Mouse (Mus musculus) heart, embryonic 15.5 days (tissue): Measurements from ENCODE around the gene Cdc42ep3. TPM values are rescaled to one million over a fixed set of nuclear protein-coding genes. Genes with fewer than 3 reads are reported as not detected.
A peak's percentile ranks its signal among the peaks of the same experiment; 100 is the strongest.

Experiments
- ATAC-seq: fragments of 200-750 bp; cut with Nextera tagmentation; replicated peaks from 2 replicates; pipeline ENCODE4 v1.8.0; 2017; ENCODE audit warnings: low read depth, moderate TSS enrichment; ENCODE audit not compliant: insufficient number of reproducible peaks, insufficient read depth, low FRiP score
- H3K27ac ChIP-seq: fragments of 300-500 bp; sonication (generic); 2 replicates; pipeline ENCODE4 v1.5.1; 2015; ENCODE audit warnings: mild to moderate bottlenecking, inconsistent platforms
- H3K27me3 ChIP-seq: fragments of 300-500 bp; sonication (generic); 2 replicates; pipeline ENCODE4 v1.6.1; 2015; ENCODE audit warnings: inconsistent platforms
- H3K36me3 ChIP-seq: fragments of 300-500 bp; sonication (generic); 2 replicates; pipeline ENCODE4 v1.6.1; 2015; ENCODE audit warnings: mild to moderate bottlenecking, inconsistent platforms
- H3K4me1 ChIP-seq: fragments of 300-500 bp; sonication (generic); replicated peaks from 2 replicates; pipeline ENCODE4 v1.6.1; 2015; ENCODE audit warnings: inconsistent platforms
- H3K4me2 ChIP-seq: fragments of 300-500 bp; sonication (generic); 2 replicates; pipeline ENCODE4 v1.6.1; 2015; ENCODE audit warnings: inconsistent platforms, mild to moderate bottlenecking, moderate library complexity
- H3K4me3 ChIP-seq: fragments of 300-500 bp; sonication (generic); 2 replicates; pipeline ENCODE4 v1.5.1; 2015; ENCODE audit warnings: mild to moderate bottlenecking, inconsistent platforms
- H3K9ac ChIP-seq: fragments of 300-500 bp; sonication (generic); 2 replicates; pipeline ENCODE4 v1.6.1; 2015; ENCODE audit warnings: mild to moderate bottlenecking, inconsistent platforms
- H3K9me3 ChIP-seq: fragments of 300-500 bp; sonication (generic); replicated peaks from 2 replicates; pipeline ENCODE4 v1.6.1; 2016; ENCODE audit warnings: inconsistent platforms
- WGBS: fragments of 180-500 bp; shearing (Covaris S2); methylation state at CpG from one replicate; pipeline ENCODE4 v1.1.7; 2015; ENCODE audit warnings: mixed read lengths; 5-methylcytosine and 5-hydroxymethylcytosine counted together
- polyA plus RNA-seq: library from polyadenylated mRNA; unstranded; fragments of >200 nt; fragmentation: Nextera tagmentation; extraction: Ambion mirVana; gene quantifications from 2 replicates; pipeline ENCODE4 v1.2.1, GENCODE M21; 2015

The Cdc42ep3 gene
- polyA plus RNA-seq = 74.4 and 80.9 TPM in 2 replicates

DNA sequence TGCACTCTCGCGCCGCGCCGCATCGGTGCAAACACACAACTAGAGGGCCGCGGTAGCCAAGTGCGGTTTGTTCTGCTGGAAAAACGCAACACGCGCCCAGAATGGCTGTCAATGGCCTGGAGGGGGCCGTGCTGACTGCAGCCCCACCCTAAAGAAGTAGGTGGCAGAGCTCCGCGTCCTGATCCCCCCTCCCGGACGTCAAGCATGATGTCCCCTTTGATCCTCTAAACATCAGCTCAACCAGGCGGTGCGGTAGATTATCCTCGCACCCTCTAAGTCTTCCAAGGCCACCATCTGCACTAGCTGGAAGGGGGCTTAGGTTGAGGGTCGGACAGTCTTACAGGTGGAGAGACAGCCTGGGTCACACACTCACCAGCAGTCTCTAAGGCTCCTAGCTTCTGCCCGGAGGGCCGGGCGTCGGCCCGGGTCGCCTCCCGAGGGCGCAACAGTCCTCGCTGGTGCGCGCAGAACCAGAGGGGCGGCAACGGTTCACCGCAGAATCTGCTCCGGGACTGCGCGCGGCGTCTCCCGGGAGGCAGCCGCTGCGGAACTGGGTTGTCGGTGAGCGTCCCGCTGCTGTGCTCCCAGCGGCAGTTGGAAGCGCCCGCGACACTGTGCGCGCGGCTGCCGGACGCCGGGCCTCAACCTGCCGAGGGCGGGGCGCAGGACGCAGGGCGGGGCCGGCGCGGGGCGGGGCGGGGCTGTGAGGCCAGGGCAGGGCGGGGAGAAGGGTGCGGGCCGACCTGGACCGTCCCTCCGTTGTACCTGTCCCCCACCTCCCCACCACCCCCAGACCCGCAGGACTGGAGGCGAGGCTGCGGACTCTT lies at the start of gene Cdc42ep3:
Gene Cdc42ep3, minus strand, starts transcription at position 648 of the 827 bp plus-strand sequence.
- H3K4me3 ChIP-seq = peak within 1 kb of the TSS; percentile 96
- peaks cover 40% of the 10 kb centered on the region for H3K4me1 ChIP-seq
- peak within 1 kb of the TSS; percentile 93 for H3K4me2 ChIP-seq
- peak within 1 kb of the TSS; percentile 96 for H3K27ac ChIP-seq
- ATAC-seq = peak; percentile 86
- H3K27me3 ChIP-seq = no peaks in the 10 kb centered on the region
- under 1% methylated on average over 70 of the region's 74 CpGs for WGBS
- peak within 1 kb of the TSS; percentile 97 for H3K9ac ChIP-seq
- H3K36me3 ChIP-seq = no peaks in the 10 kb centered on the region
- no peaks in the 10 kb centered on the region for H3K9me3 ChIP-seq

- WGBS = 53% methylated on average over 2 of the region's 2 CpGs
- Histone ChIP-seq H3K27me3 (no peaks in the 10 kb centered on the region), H3K9me3 (no peaks in the 10 kb centered on the region), H3K4me2 (no peak overlapping the region), H3K4me3 (no peak overlapping the region), H3K4me1 (0 out of 2 replicates have a peak, but pooled peaks cover 3% of the 10 kb centered on the region), H3K27ac (no peak overlapping the region), H3K36me3 (no peaks in the 10 kb centered on the region), H3K9ac (no peak overlapping the region)
- no peak for ATAC-seq
Observed at GRCm38 (mm10) chr17:79400356-79400755, 45.5 kb upstream of the Cdc42ep3 start.

GRCm38 (mm10) chr17:79398416-79398815 lies 43.5 kb upstream of the Cdc42ep3 start:
- Histone ChIP-seq H3K9ac (no peak overlapping the region), H3K4me3 (no peak overlapping the region), H3K4me2 (no peak overlapping the region), H3K9me3 (no peaks in the 10 kb centered on the region), H3K4me1 (0 out of 2 replicates have a peak, but pooled peaks cover 3% of the 10 kb centered on the region), H3K36me3 (no peaks in the 10 kb centered on the region), H3K27me3 (no peaks in the 10 kb centered on the region), H3K27ac (no peak overlapping the region)
- no peak for ATAC-seq
- WGBS = 76% methylated on average over 3 of the region's 3 CpGs

DNA sequence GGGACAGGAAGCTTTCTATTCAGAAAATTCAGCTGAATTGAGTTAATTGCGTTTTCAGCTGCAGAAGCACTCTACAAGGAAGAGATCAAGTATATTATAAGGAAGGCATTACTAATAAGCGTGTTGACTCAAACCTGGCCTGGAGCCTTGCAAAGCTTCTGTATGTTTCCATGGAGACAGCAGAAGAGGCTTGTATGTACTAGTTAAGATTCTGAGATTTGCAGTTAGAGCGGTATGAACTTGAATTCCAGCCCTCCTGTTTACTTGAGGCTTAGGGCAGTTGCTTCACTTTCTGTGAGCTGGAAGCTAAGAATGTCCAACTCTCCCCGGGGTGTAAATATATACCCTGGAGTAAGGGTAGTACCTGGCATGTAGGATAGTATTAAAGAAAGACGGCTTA lies 39.9 kb upstream of the Cdc42ep3 start:
- H3K4me1 ChIP-seq = no peaks in the 10 kb centered on the region
- no peak for ATAC-seq
- no peaks in the 10 kb centered on the region for H3K9me3 ChIP-seq
- no peak overlapping the region for H3K4me3 ChIP-seq
- no peaks in the 10 kb centered on the region for H3K27me3 ChIP-seq
- H3K9ac ChIP-seq = no peak overlapping the region
- H3K36me3 ChIP-seq = no peaks in the 10 kb centered on the region
- no peak overlapping the region for H3K4me2 ChIP-seq
- H3K27ac ChIP-seq = no peak overlapping the region
- WGBS = 80% methylated on average over 5 of the region's 5 CpGs

DNA sequence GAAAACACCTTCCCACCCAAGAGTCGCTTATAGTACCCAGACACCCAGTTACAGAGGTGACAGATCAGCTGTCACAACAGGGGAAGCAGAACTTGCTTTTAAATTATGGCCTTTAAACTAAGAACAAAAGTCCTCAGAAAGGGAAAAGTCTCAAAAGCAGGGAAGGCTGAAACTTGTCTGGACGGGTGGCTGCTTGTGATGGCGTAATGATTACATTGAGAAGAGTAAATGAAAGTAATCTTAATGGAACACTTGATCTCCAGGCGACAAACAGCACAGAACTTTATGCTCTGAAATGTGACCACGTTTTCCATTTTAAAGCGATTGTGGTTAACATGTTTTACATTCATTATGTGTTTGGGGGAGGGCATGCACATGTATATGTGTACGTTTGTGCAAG lies 39.0 kb upstream of the Cdc42ep3 start:
- H3K27me3 ChIP-seq = no peaks in the 10 kb centered on the region
- no peaks in the 10 kb centered on the region for H3K9me3 ChIP-seq
- H3K4me2 ChIP-seq = no peak overlapping the region
- no peak overlapping the region for H3K4me3 ChIP-seq
- no peaks in the 10 kb centered on the region for H3K36me3 ChIP-seq
- no peak overlapping the region for H3K27ac ChIP-seq
- no peak for ATAC-seq
- 75% methylated on average over 7 of the region's 7 CpGs for WGBS
- no peaks in the 10 kb centered on the region for H3K4me1 ChIP-seq
- no peak overlapping the region for H3K9ac ChIP-seq

DNA sequence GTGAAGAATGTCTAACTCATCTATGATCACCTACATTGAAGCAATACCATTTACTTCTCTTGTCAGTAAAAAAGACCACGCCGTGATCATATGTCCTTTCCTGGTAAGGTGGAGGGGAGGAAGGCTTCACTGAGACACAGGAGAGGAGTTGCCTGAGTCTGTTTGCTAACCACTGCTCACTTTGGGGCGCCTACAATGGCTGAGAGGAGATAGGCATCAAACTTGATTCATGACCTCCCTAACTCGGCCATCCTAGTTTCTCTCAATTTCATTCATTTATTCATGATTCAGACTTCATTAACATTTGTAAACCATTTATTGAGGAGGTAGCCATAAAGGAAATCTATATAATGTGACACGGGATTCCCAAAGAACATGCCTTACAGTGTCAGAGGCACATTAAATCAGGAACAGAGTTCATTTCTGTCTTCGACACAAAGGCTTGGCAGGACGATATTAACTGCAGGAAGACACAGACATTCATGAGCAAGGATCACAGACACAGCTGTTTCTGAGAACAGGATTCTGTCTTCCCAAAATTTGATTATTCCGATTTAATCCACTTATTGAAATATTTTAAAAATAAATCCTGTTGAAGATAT lies 32.7 kb upstream of the Cdc42ep3 start:
- Histone ChIP-seq H3K27ac (no peak overlapping the region), H3K4me1 (no peaks in the 10 kb centered on the region), H3K4me3 (no peak overlapping the region), H3K36me3 (no peaks in the 10 kb centered on the region), H3K9me3 (no peaks in the 10 kb centered on the region), H3K9ac (no peak overlapping the region), H3K4me2 (no peak overlapping the region), H3K27me3 (no peaks in the 10 kb centered on the region)
- 77% methylated on average over 8 of the region's 8 CpGs for WGBS
- ATAC-seq = no peak

DNA sequence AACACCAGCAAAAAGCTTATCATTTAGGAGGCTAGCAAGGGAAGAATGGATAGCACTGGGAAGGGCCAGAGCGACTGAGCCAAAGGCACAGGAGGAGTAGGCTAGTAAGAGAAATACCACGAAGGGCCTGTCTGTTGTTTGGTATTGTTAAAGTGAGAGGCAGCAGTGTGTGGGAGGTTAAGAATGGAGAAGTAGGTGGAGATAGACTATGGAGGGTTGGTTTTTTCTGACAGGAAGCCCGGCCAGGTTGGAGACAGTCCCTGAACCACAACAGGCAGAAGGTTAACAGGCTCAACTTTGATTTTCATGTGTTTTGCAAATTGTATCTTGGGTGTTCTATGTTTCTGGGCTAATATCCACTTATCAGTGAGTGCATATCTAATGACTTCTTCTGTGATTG lies 26.6 kb upstream of the Cdc42ep3 start:
- Histone ChIP-seq H3K4me1 (0 out of 2 replicates have a peak, but pooled peaks cover 3% of the 10 kb centered on the region), H3K4me2 (no peak overlapping the region), H3K4me3 (no peak overlapping the region), H3K9ac (no peak overlapping the region), H3K27me3 (no peaks in the 10 kb centered on the region), H3K27ac (no peak overlapping the region), H3K9me3 (no peaks in the 10 kb centered on the region), H3K36me3 (no peaks in the 10 kb centered on the region)
- 63% methylated on average over 3 of the region's 3 CpGs for WGBS
- no peak for ATAC-seq

DNA sequence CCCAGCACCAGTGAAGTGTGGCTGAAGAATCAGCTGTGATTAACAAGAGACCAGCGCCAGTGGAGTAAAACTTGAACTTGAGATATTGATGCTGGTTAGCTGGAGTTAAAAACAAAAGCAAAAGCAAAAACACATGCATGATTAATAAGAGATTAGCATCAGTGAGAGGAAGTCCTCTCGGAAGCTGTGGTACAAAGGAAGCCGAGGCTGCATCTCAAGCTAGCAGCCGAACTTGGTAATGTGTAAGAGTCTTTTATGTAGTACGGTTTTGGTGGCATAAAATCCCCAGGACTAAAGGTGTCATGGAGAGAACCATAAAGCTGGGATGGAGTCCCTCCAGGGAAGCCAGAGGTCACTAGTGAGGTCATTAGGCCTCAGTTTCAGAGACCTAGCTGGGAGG lies 24.3 kb upstream of the Cdc42ep3 start:
- H3K4me2 ChIP-seq = no peak overlapping the region
- no peak overlapping the region for H3K27ac ChIP-seq
- no peak for ATAC-seq
- no peaks in the 10 kb centered on the region for H3K9me3 ChIP-seq
- no peak overlapping the region for H3K4me3 ChIP-seq
- no peak overlapping the region for H3K9ac ChIP-seq
- 0 out of 2 replicates have a peak, but pooled peaks cover 3% of the 10 kb centered on the region for H3K4me1 ChIP-seq
- WGBS = 54% methylated on average over 5 of the region's 5 CpGs
- no peaks in the 10 kb centered on the region for H3K36me3 ChIP-seq
- H3K27me3 ChIP-seq = no peaks in the 10 kb centered on the region

DNA sequence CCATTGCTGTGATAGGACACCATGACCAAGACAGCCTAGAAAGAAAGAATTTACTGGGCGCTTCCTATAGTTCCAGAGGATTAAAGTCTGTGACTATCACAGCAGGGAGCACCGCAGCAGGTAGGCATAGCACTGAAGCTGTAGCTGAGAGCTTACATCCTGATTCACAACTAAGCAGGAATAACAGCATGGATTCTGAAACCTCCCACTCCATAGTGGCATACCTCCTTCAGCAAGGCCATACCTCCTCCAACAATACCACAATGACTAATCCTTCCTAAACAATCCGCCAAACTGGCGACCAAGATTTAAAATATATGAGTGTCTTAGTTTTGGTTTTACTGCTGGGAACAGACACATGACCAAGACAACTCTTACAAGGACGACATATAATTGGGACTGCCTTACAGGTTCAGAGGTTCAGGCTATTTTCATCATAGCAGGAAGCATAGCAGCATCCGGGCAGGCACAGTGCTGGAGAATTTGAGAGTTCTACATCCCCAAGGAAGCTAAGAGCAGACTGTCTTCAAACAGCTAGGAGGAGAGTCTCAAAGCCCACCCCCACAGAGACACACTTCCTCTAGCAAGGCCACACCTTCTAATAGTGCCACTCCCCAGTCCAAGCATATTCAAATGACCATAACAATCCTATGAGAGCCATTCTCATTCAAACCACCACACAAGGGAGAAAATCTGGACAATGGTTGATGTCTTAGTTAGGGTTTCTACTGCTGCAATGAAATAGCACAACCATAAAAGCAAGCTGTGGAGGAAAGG lies 21.7 kb upstream of the Cdc42ep3 start:
- ATAC-seq = no peak
- H3K9ac ChIP-seq = no peak overlapping the region
- H3K9me3 ChIP-seq = no peaks in the 10 kb centered on the region
- H3K27ac ChIP-seq = no peak overlapping the region
- H3K36me3 ChIP-seq = no peaks in the 10 kb centered on the region
- H3K27me3 ChIP-seq = no peaks in the 10 kb centered on the region
- no peak overlapping the region for H3K4me3 ChIP-seq
- no peak overlapping the region for H3K4me2 ChIP-seq
- 73% methylated on average over 6 of the region's 6 CpGs for WGBS
- H3K4me1 ChIP-seq = peaks cover 14% of the 10 kb centered on the region

- H3K4me3 ChIP-seq = no peak overlapping the region
- H3K27me3 ChIP-seq = no peaks in the 10 kb centered on the region
- ATAC-seq = no peak
- H3K4me1 ChIP-seq = peaks cover 11% of the 10 kb centered on the region
- H3K27ac ChIP-seq = peak overlapping the region; percentile 22; the same call in 1 of the 2 replicates
- 26% methylated on average over 5 of the region's 5 CpGs for WGBS
- no peaks in the 10 kb centered on the region for H3K9me3 ChIP-seq
- H3K36me3 ChIP-seq = no peaks in the 10 kb centered on the region
- peak overlapping the region; percentile 23 for H3K4me2 ChIP-seq
- no peak overlapping the region for H3K9ac ChIP-seq
Observed at GRCm38 (mm10) chr17:79372973-79373372, 18.1 kb upstream of the Cdc42ep3 start.

GRCm38 (mm10) chr17:79364749-79365450 lies 10.0 kb upstream of the Cdc42ep3 start:
- no peaks in the 10 kb centered on the region for H3K4me1 ChIP-seq
- no peak for ATAC-seq

More at GRCm38 (mm10) chr17:79364749-79365450, 10.0 kb upstream of the Cdc42ep3 start:
- Histone ChIP-seq H3K4me3 (no peak overlapping the region), H3K4me2 (no peak overlapping the region), H3K9me3 (no peaks in the 10 kb centered on the region), H3K36me3 (no peaks in the 10 kb centered on the region), H3K27ac (no peak overlapping the region), H3K27me3 (no peaks in the 10 kb centered on the region), H3K9ac (no peak overlapping the region)
- WGBS = 42% methylated on average over 5 of the region's 5 CpGs
